Mouse (Mus musculus) lung, embryonic 16.5 days (tissue): ENCODE results near the gene Spata31d1b. TPM values are rescaled to one million over a fixed set of nuclear protein-coding genes. Genes with fewer than 3 reads are reported as not detected.

ENCODE experiments used
- ATAC-seq: fragments of 200-750 bp; cut with Nextera tagmentation; 2 replicates; pipeline ENCODE4 v1.8.0; 2017; ENCODE audit warnings: low read depth, mild to moderate bottlenecking, moderate library complexity
- H3K27ac ChIP-seq: fragments of 300-500 bp; sonication (generic); 2 replicates; pipeline ENCODE4 v1.5.1; 2014; ENCODE audit warnings: mild to moderate bottlenecking, control low read depth, low read length
- H3K27me3 ChIP-seq: fragments of 300-500 bp; sonication (generic); 2 replicates; pipeline ENCODE4 v1.6.1; 2014; ENCODE audit warnings: low read depth, low read length, mixed read lengths; ENCODE audit not compliant: control insufficient read depth, insufficient read depth
- H3K36me3 ChIP-seq: fragments of 300-500 bp; sonication (generic); 2 replicates; pipeline ENCODE4 v1.6.1; 2014; ENCODE audit warnings: low read length; ENCODE audit not compliant: control insufficient read depth, insufficient read depth
- H3K4me1 ChIP-seq: fragments of 300-500 bp; sonication (generic); replicated peaks from 2 replicates; pipeline ENCODE4 v1.6.1; 2014; ENCODE audit warnings: low read length, mixed read lengths; ENCODE audit not compliant: control insufficient read depth, insufficient read depth
- H3K4me2 ChIP-seq: fragments of 300-500 bp; sonication (generic); 2 replicates; pipeline ENCODE4 v1.6.1; 2014; ENCODE audit warnings: low read depth, low read length, control low read depth
- H3K4me3 ChIP-seq: fragments of 300-500 bp; sonication (generic); 2 replicates; pipeline ENCODE4 v1.5.1; 2014; ENCODE audit warnings: mild to moderate bottlenecking, low read length, control low read depth
- H3K9ac ChIP-seq: fragments of 300-500 bp; sonication (generic); 2 replicates; pipeline ENCODE4 v1.6.1; 2014; ENCODE audit warnings: low read length, control low read depth
- H3K9me3 ChIP-seq: fragments of 300-500 bp; sonication (generic); 2 replicates; pipeline ENCODE4 v1.6.1; 2016; ENCODE audit warnings: low read length; ENCODE audit not compliant: control insufficient read depth
- WGBS: fragments of 180-500 bp; shearing (Covaris S2); extraction: QIAGEN DNeasy Blood & Tissue Kit; methylation state at CpG from one replicate; pipeline ENCODE4 v1.1.7; 2014; 5-methylcytosine and 5-hydroxymethylcytosine counted together
- polyA plus RNA-seq: library from polyadenylated mRNA; unstranded; fragments of >200 nt; fragmentation: Nextera tagmentation; extraction: Ambion mirVana; gene quantifications from 2 replicates; pipeline ENCODE4 v1.2.1, GENCODE M21; 2015

Gene Spata31d1b
- polyA plus RNA-seq, 1 experiment from 2014 or later: not detected

- no peak for ATAC-seq
- Histone ChIP-seq H3K36me3 (peaks cover 26% of the 10 kb centered on the region), H3K4me2 (no peak overlapping the region), H3K27ac (no peak overlapping the region), H3K4me1 (peaks cover 21% of the 10 kb centered on the region), H3K4me3 (no peak overlapping the region), H3K9ac (no peak overlapping the region), H3K27me3 (no peaks in the 10 kb centered on the region), H3K9me3 (no peaks in the 10 kb centered on the region)
- WGBS: 82% methylated on average over 7 of the region's 7 CpGs
These were observed 50.7 kb downstream of the Spata31d1b start for GRCm38 (mm10) chr13:59762791-59763190.

DNA sequence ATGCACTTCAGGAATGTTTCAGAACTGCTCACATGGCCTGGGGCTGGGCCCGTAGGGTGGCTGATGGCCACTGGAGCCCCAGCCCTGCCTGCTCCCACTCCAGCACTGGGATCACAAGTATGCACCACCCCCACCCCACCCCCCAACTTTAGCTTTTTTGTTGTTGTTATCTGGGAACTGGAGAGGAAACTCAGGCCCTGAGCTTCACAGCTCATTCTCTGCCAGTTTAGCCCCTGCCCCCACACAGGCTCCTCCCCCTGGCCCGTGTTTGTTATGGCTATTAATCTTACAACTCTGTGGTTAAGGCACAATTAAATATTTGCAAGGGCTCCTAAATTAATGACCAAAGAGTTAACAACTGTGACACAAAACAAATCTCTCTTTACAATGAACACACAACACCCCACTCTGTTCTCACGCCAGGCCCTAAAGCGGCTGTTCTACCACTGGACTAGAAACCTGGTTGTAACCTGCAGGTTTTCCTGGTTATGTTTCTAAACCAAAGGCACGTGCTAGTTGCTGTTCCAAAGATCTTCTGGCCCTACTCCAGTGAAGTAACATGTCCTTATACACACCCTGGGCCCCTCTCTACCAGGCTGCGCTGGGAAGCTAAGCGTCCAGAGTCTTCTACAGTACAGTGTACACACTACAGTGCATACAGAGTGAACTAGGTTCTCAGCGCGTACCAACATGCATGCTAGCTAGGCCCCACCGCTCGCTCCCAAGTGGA lies 54.9 kb downstream of the Spata31d1b start:
- Histone ChIP-seq H3K4me3 (peak overlapping the region; percentile 88), H3K27ac (peak overlapping the region; percentile 77), H3K4me1 (peaks cover 41% of the 10 kb centered on the region), H3K9ac (peak overlapping the region; percentile 30), H3K27me3 (no peaks in the 10 kb centered on the region), H3K4me2 (peak overlapping the region; percentile 78), H3K36me3 (0 out of 2 replicates have a peak, but pooled peaks cover 5% of the 10 kb centered on the region), H3K9me3 (no peaks in the 10 kb centered on the region)
- ATAC-seq: no peak
- 49% methylated on average over 11 of the region's 11 CpGs for WGBS

GRCm38 (mm10) chr13:59768531-59768930 lies 56.4 kb downstream of the Spata31d1b start:
- no peaks in the 10 kb centered on the region for H3K9me3 ChIP-seq
- H3K4me1 ChIP-seq: peaks cover 41% of the 10 kb centered on the region
- no peak for ATAC-seq
- H3K36me3 ChIP-seq: 0 out of 2 replicates have a peak, but pooled peaks cover 2% of the 10 kb centered on the region
- H3K4me3 ChIP-seq: peak overlapping the region; percentile 88
- H3K27ac ChIP-seq: peak overlapping the region; percentile 88; the same call in 1 of the 2 replicates
- H3K27me3 ChIP-seq: no peaks in the 10 kb centered on the region
- peak overlapping the region; percentile 91 for H3K9ac ChIP-seq
- peak overlapping the region; percentile 78 for H3K4me2 ChIP-seq
- WGBS: 18% methylated on average over 13 of the region's 13 CpGs

Other genes starting within 250 kb of the Spata31d1b start
- 17.8 and 19.3 TPM in 2 replicates for gene Agtpbp1, start 127.1 kb upstream of the Spata31d1b start, polyA plus RNA-seq
- gene Naa35, start 127.0 kb upstream of the Spata31d1b start, polyA plus RNA-seq: 88.8 and 96.9 TPM in 2 replicates
- gene Golm1, start 36.5 kb upstream of the Spata31d1b start, polyA plus RNA-seq: 34.5 and 36.9 TPM in 2 replicates
- not detected in 2 replicates for gene 4921517D22Rik, start 18.2 kb upstream of the Spata31d1b start, polyA plus RNA-seq
- gene Spata31d1a, start 2.0 kb upstream of the Spata31d1b start, polyA plus RNA-seq: not detected in 2 replicates
- gene Spata31d1d, start 19.5 kb downstream of the Spata31d1b start, polyA plus RNA-seq: not detected in 2 replicates
- 0.24 and 0.29 TPM in 2 replicates for gene 1700014D04Rik, start 34.5 kb downstream of the Spata31d1b start, polyA plus RNA-seq
- gene Isca1, start 57.5 kb downstream of the Spata31d1b start, polyA plus RNA-seq: 168 and 183 TPM in 2 replicates
- gene Gm49354, start 70.0 kb downstream of the Spata31d1b start, polyA plus RNA-seq: not detected in 2 replicates
- 46.8 and 50.7 TPM in 2 replicates for gene Tut7, start 110.9 kb downstream of the Spata31d1b start, polyA plus RNA-seq